15 mouse cellular contexts compared by ENCODE assay signal in genomic region chr8:89632304-89632703, GRCm38 (mm10).
"Had no signal": no experiment of that assay in that cellular context is flagged by ENCODE, and none has a peak within 500 bp of the region (broad histone marks: within the 10 kb centered on the region; RNA-seq: fewer than 3 reads in every experiment).

No protein-coding gene starts in this region.

- H3K4me3 ChIP-seq: layer of hippocampus, adult 2 months; midbrain, embryonic 12.5 days; neural tube, embryonic 15.5 days had no signal

- H3K36me3 ChIP-seq: midbrain, embryonic 12.5 days; neural tube, embryonic 15.5 days had no signal

- H3K27me3 ChIP-seq: midbrain, embryonic 12.5 days had no signal

- H3K27ac ChIP-seq: kidney, postnatal 0 days; layer of hippocampus, adult 2 months; liver, embryonic 14.5 days; midbrain, embryonic 12.5 days; neural tube, embryonic 15.5 days had no signal

- H3K4me1 ChIP-seq: midbrain, embryonic 12.5 days had no signal

- DNase-seq: kidney, adult 8-10 months; kidney, postnatal 4 days; lung, adult 18-20 months; lung, postnatal 4 days; right cerebral cortex, postnatal 4 days; spleen, adult 18-20 months; thymus, postnatal 36 days had no signal

- H3K4me2 ChIP-seq: midbrain, embryonic 12.5 days; neural tube, embryonic 15.5 days had no signal

- H3K9me3 ChIP-seq: midbrain, embryonic 12.5 days; neural tube, embryonic 15.5 days had no signal

- H3K9ac ChIP-seq: liver, embryonic 14.5 days; midbrain, embryonic 12.5 days; neural tube, embryonic 15.5 days had no signal

- ATAC-seq: intestine, embryonic 16.5 days; lung, postnatal 0 days; midbrain, embryonic 16.5 days had no signal
